Mouse (Mus musculus): Measurements from ENCODE around the gene Pkd1l1. TPM values are rescaled to one million over a fixed set of nuclear protein-coding genes. Genes with fewer than 3 reads are reported as not detected.

Gene Pkd1l1
- total RNA-seq, 1 experiment: 0.58 TPM

DNA sequence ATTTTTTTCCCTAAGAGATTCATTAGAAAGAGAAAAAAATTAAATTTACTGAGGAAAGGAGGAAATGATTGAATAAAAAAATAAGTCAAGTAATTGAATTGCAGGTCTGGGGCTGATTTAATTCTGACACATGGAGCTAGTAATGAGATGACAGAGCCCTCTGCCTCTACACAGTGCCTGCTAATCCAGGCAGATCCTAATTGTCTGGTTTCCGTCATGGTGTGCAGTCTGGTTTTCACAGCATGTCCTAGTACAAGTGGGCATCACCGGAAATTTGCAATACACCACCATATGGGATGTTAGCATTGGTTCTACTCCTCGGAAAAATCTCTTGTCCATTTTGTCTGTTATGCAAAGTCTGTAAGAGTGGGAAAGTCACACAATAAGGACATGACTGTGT is 168.9 kb downstream of the Pkd1l1 start:
- Histone ChIP-seq H3K9me3 (ENCODE audit: control insufficient read depth, insufficient read depth, low read depth, low read length) (no peaks in the 10 kb centered on the region), H3K36me3 (ENCODE audit: control insufficient read depth, insufficient read depth, low read length, poor library complexity, severe bottlenecking) (no peaks in the 10 kb centered on the region), H3K9ac (ENCODE audit: insufficient read depth, low read depth, low read length, poor library complexity, severe bottlenecking) (no peak overlapping the region), H3K27ac (ENCODE audit: insufficient read depth, low read depth, low read length, poor library complexity, severe bottlenecking) (no peak overlapping the region), H3K4me3 (ENCODE audit: insufficient read depth in 1 of 2, low read depth in 1 of 2, low read length in 2 of 2, poor library complexity in 1 of 2, severe bottlenecking in 1 of 2) (no peak overlapping the region), H3K4me1 (ENCODE audit: control insufficient read depth in 2 of 2, insufficient read depth in 2 of 2, low read length in 2 of 2, poor library complexity in 1 of 2) (no peaks in the 10 kb centered on the region)
- TF ChIP-seq ZC3H11A (IDR thresholded peaks at IDR 0.05; ENCODE audit: borderline replicate concordance, low read depth, low read length) (no peak), ZNF384 (IDR thresholded peaks at IDR 0.05; ENCODE audit: low read depth, low read length) (no peak)
- in situ Hi-C loops (cut with MboI; ENCODE audit: low sequenced_read_pairs in 2 of 2, unreplicated experiment in 2 of 2): no loop called here
- no peak for DNase-seq (ENCODE audit: low read depth, low spot score)

DNA sequence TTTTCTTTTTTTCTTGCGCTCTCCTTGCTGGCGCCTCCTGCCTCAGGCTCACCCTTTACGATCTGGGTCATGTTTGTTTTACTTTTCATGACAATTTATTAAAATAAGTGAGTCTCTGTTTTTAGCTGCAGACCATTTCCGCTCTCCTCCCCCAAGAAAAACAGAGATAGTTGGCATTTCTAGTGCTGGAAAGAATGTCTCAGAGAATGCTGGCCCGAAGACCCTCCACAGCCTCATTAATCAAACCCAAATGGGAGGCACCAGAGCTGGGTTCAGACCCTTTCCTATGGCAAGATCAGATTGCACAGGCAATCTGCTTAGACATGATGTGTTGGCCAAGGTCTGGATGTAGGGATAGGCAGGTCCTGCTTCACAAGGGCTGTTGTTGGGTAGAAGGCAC is 175.6 kb downstream of the Pkd1l1 start:
- no peak overlapping the region for H3K27ac ChIP-seq (ENCODE audit: insufficient read depth, low read depth, low read length, poor library complexity, severe bottlenecking)
- in situ Hi-C loops (cut with MboI; ENCODE audit: low sequenced_read_pairs in 2 of 2, unreplicated experiment in 2 of 2): no loop called here
- H3K9me3 ChIP-seq (ENCODE audit: control insufficient read depth, insufficient read depth, low read depth, low read length): no peaks in the 10 kb centered on the region
- no peak overlapping the region for H3K9ac ChIP-seq (ENCODE audit: insufficient read depth, low read depth, low read length, poor library complexity, severe bottlenecking)
- H3K36me3 ChIP-seq (ENCODE audit: control insufficient read depth, insufficient read depth, low read length, poor library complexity, severe bottlenecking): no peaks in the 10 kb centered on the region
- no peak overlapping the region for H3K4me3 ChIP-seq (ENCODE audit: insufficient read depth in 1 of 2, low read depth in 1 of 2, low read length in 2 of 2, poor library complexity in 1 of 2, severe bottlenecking in 1 of 2)
- DNase-seq (ENCODE audit: low read depth, low spot score): no peak
- TF ChIP-seq ZC3H11A (IDR thresholded peaks at IDR 0.05; ENCODE audit: borderline replicate concordance, low read depth, low read length) (no peak), ZNF384 (IDR thresholded peaks at IDR 0.05; ENCODE audit: low read depth, low read length) (no peak), HCFC1 (IDR thresholded peaks at IDR 0.05; ENCODE audit: borderline replicate concordance, insufficient read depth, low read length) (no peak), CHD2 (IDR thresholded peaks at IDR 0.05; ENCODE audit: low read depth, low read length) (no peak), MAFK (IDR thresholded peaks at IDR 0.05; ENCODE audit: insufficient read depth, low read depth, low read length) (no peak)
- no peaks in the 10 kb centered on the region for H3K4me1 ChIP-seq (ENCODE audit: control insufficient read depth in 2 of 2, insufficient read depth in 2 of 2, low read length in 2 of 2, poor library complexity in 1 of 2)

DNA sequence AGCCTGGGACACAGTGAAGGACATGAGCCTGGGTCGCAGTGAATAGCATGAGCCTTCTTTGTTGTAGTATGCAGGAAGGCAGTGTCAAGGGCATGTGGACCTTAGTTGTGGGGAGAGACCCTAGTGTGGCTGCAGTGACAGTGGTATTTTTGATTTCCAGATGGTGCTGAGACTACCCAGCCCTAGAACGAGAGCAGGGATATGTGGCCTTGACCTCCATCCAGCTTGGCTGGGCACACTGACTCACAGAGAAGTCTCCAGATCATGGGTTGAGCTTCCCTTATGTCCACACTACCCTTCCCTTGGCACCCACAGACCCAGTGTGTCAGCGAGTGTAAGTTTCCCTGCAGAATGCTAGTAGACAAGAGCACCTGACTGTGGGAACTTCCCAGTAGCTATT is 178.0 kb downstream of the Pkd1l1 start:
- H3K4me3 ChIP-seq (ENCODE audit: insufficient read depth in 1 of 2, low read depth in 1 of 2, low read length in 2 of 2, poor library complexity in 1 of 2, severe bottlenecking in 1 of 2): no peak overlapping the region
- H3K36me3 ChIP-seq (ENCODE audit: control insufficient read depth, insufficient read depth, low read length, poor library complexity, severe bottlenecking): no peaks in the 10 kb centered on the region
- TF ChIP-seq MAFK (IDR thresholded peaks at IDR 0.05; ENCODE audit: insufficient read depth, low read depth, low read length) (no peak), ZNF384 (IDR thresholded peaks at IDR 0.05; ENCODE audit: low read depth, low read length) (no peak), CHD2 (IDR thresholded peaks at IDR 0.05; ENCODE audit: low read depth, low read length) (no peak), HCFC1 (IDR thresholded peaks at IDR 0.05; ENCODE audit: borderline replicate concordance, insufficient read depth, low read length) (no peak), ZC3H11A (IDR thresholded peaks at IDR 0.05; ENCODE audit: borderline replicate concordance, low read depth, low read length) (no peak)
- no peaks in the 10 kb centered on the region for H3K4me1 ChIP-seq (ENCODE audit: control insufficient read depth in 2 of 2, insufficient read depth in 2 of 2, low read length in 2 of 2, poor library complexity in 1 of 2)
- no peak overlapping the region for H3K27ac ChIP-seq (ENCODE audit: insufficient read depth, low read depth, low read length, poor library complexity, severe bottlenecking)
- no peak overlapping the region for H3K9ac ChIP-seq (ENCODE audit: insufficient read depth, low read depth, low read length, poor library complexity, severe bottlenecking)
- in situ Hi-C loops (cut with MboI; ENCODE audit: low sequenced_read_pairs in 2 of 2, unreplicated experiment in 2 of 2): no loop called here
- no peaks in the 10 kb centered on the region for H3K9me3 ChIP-seq (ENCODE audit: control insufficient read depth, insufficient read depth, low read depth, low read length)
- DNase-seq (ENCODE audit: low read depth, low spot score): no peak

DNA sequence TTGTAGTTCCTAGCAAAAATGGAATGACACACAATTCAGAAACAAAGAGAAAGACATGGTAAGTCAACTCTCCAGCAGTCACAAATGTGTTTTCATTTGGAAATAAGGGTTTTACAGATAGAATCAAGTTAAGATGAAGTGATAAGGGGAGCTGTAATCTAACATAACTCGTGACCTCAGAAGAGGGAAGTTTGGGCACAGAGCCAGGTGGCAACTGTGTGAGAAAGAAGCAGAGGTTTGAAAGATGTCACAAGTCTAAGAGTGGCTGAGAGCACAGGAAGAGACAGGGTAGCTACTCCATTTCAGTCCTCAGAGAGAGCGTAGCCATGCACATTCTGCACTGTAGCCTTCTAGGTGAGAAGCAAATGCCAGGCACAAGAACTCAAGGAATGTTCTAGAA is 180.9 kb downstream of the Pkd1l1 start:
- in situ Hi-C loops (cut with MboI; ENCODE audit: low sequenced_read_pairs in 2 of 2, unreplicated experiment in 2 of 2): no loop called here

DNA sequence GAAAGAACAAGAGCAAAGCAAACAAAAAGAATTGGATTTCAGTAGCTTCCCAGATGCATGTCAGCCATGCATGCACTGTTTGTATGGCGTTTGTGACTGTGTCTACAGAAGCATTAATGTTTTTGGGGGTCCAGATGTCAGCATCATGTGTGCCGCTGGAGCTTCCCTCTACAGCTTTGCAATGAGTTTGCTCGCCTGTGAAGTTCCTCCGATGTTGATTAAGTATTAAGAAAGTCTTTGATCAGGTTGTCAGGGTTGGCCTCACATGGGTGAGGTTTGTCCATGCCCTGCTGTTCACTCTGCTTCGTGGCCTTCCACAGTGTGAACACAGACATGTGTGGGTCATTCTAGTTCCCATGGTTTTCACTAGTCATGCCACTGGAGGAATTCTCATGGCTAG is 183.9 kb downstream of the Pkd1l1 start:
- Histone ChIP-seq H3K4me3 (ENCODE audit: insufficient read depth in 1 of 2, low read depth in 1 of 2, low read length in 2 of 2, poor library complexity in 1 of 2, severe bottlenecking in 1 of 2) (no peak overlapping the region), H3K4me1 (ENCODE audit: control insufficient read depth in 2 of 2, insufficient read depth in 2 of 2, low read length in 2 of 2, poor library complexity in 1 of 2) (no peaks in the 10 kb centered on the region), H3K9ac (ENCODE audit: insufficient read depth, low read depth, low read length, poor library complexity, severe bottlenecking) (no peak overlapping the region), H3K9me3 (ENCODE audit: control insufficient read depth, insufficient read depth, low read depth, low read length) (no peaks in the 10 kb centered on the region), H3K36me3 (ENCODE audit: control insufficient read depth, insufficient read depth, low read length, poor library complexity, severe bottlenecking) (no peaks in the 10 kb centered on the region), H3K27ac (ENCODE audit: insufficient read depth, low read depth, low read length, poor library complexity, severe bottlenecking) (no peak overlapping the region)
- in situ Hi-C loops (cut with MboI; ENCODE audit: low sequenced_read_pairs in 2 of 2, unreplicated experiment in 2 of 2): no loop called here
- DNase-seq (ENCODE audit: low read depth, low spot score): no peak
- no peak for TF ChIP-seq MAFK (IDR thresholded peaks at IDR 0.05; ENCODE audit: insufficient read depth, low read depth, low read length)
- no peak for TF ChIP-seq CHD2 (IDR thresholded peaks at IDR 0.05; ENCODE audit: low read depth, low read length)
- TF ChIP-seq ZNF384 (IDR thresholded peaks at IDR 0.05; ENCODE audit: low read depth, low read length): no peak
- TF ChIP-seq ZC3H11A (IDR thresholded peaks at IDR 0.05; ENCODE audit: borderline replicate concordance, low read depth, low read length): no peak
- TF ChIP-seq HCFC1 (IDR thresholded peaks at IDR 0.05; ENCODE audit: borderline replicate concordance, insufficient read depth, low read length): no peak

More for the DNA sequence above, 180.9 kb downstream of the Pkd1l1 start:
- Histone ChIP-seq H3K4me1 (ENCODE audit: control insufficient read depth in 2 of 2, insufficient read depth in 2 of 2, low read length in 2 of 2, poor library complexity in 1 of 2) (no peaks in the 10 kb centered on the region), H3K9ac (ENCODE audit: insufficient read depth, low read depth, low read length, poor library complexity, severe bottlenecking) (no peak overlapping the region), H3K4me3 (ENCODE audit: insufficient read depth in 1 of 2, low read depth in 1 of 2, low read length in 2 of 2, poor library complexity in 1 of 2, severe bottlenecking in 1 of 2) (no peak overlapping the region), H3K36me3 (ENCODE audit: control insufficient read depth, insufficient read depth, low read length, poor library complexity, severe bottlenecking) (no peaks in the 10 kb centered on the region), H3K27ac (ENCODE audit: insufficient read depth, low read depth, low read length, poor library complexity, severe bottlenecking) (no peak overlapping the region), H3K9me3 (ENCODE audit: control insufficient read depth, insufficient read depth, low read depth, low read length) (no peaks in the 10 kb centered on the region)
- no peak for TF ChIP-seq HCFC1 (IDR thresholded peaks at IDR 0.05; ENCODE audit: borderline replicate concordance, insufficient read depth, low read length)
- no peak for TF ChIP-seq MAFK (IDR thresholded peaks at IDR 0.05; ENCODE audit: insufficient read depth, low read depth, low read length)
- TF ChIP-seq CHD2 (IDR thresholded peaks at IDR 0.05; ENCODE audit: low read depth, low read length): no peak
- TF ChIP-seq ZNF384 (IDR thresholded peaks at IDR 0.05; ENCODE audit: low read depth, low read length): no peak
- no peak for TF ChIP-seq ZC3H11A (IDR thresholded peaks at IDR 0.05; ENCODE audit: borderline replicate concordance, low read depth, low read length)
- DNase-seq (ENCODE audit: low read depth, low spot score): no peak

All from ES-E14 (cell line).